Mouse (Mus musculus) adrenal gland, postnatal 14 days (tissue): ENCODE data around the gene Wdr17. TPM values are rescaled to one million over a fixed set of nuclear protein-coding genes. Genes with fewer than 3 reads are reported as not detected.

Experiments used
- DNase-seq: peaks from one replicate; pipeline ENCODE4 v3.0.0; 2021; ENCODE audit warnings: mixed read lengths
- total RNA-seq: library from RNA; stranded (reverse); gene quantifications from 2 replicates; pipeline ENCODE4 v1.2.3, GENCODE M21; 2021

Gene Wdr17
- total RNA-seq, 1 experiment from 2014 or later = not detected

DNA sequence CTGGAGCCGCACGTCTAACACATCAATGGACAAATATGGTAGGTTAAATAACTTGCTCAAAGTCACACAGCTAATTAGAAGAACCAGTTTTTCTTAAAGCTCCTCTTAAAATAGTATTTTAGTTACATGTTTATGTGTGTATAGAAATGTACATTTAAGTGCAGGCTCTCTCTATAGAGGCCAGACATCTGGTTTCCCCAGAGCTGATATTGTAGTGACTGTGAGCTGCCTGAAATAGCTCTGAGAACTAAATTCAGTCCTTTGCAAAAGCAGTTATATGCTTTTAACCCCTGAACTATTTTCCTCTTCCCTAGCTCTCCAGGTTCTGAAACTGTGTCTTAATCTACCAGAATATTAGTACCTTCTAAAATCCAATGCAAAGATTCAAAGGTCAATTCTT is 289.6 kb downstream of the Wdr17 start:
- DNase-seq = no peak

DNA sequence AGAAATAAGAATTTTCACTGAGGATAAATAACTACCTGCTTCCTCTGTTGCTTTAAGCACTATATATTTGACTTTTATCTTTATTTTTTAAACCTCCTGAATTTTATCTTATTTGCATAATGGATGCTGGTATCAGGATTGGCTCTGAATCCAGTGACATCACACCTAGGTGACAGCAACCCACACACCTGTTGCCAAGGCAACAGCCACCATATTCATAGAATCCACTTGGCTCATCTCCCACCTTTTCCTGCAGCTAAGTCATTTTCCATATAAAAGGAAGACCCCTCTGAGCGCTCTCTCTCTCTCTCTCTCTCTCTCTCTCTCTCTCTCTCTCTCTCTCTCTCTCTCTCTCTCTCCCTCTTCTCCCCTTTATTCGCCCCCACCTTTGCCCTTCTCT is 290.0 kb downstream of the Wdr17 start:
- no peak for DNase-seq

DNA sequence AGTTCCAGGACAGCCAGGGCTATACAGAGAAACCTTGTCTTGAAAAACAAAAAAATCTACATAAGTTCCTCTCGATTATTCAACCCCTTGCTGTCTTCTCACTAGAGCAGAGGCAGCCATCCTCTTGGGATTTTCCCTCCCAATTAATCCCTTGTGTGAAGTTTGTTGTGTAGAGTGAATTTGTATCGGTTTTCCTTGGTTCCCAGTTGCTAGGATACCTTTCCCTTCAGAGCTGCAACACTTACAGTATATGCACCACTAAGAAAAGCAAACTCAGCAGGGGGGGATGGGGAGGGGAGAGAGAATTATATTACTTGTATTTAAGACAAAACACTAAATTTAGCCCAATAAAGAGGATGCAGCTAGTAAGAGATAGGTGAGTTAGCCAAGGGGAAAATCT is 290.9 kb downstream of the Wdr17 start:
- DNase-seq = no peak

DNA sequence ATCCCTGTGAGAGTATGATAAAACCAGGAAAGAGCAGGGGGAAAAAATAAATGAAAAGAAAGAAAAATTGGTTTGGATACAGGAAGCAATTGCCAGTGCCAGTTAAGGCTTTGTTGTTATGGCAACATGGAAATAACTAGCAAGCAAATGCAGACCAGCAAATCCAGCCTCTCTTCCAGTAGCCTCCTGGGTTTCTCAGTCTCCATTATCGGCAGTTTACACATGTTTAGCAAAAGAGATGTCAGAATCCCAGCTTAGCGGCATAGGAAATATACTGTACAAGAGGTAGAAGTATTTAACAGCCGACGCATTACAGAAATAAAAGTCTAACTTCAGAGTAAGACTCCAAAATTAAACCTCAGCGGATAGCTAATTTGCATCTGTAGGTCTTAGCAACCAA is 292.4 kb downstream of the Wdr17 start:
- no peak for DNase-seq

DNA sequence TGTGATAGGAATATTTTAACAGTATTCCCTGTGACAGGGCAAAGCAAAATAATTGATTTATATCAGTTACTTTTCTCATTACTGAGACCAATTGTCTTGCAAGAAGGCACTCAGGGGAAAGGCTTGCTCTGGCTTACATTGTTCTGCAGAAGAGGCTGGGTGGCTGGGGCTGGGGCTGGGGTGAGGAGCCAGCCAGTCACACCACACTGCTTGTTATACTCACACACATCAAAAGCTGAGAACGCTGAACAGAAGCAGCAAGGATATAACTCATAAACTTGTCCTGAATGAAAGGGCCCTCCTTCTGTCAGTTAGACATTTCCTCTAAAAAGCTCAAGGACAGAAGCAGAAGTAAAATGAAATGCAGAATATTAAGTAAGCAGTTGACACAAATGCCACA is 304.1 kb downstream of the Wdr17 start:
- no peak for DNase-seq

DNA sequence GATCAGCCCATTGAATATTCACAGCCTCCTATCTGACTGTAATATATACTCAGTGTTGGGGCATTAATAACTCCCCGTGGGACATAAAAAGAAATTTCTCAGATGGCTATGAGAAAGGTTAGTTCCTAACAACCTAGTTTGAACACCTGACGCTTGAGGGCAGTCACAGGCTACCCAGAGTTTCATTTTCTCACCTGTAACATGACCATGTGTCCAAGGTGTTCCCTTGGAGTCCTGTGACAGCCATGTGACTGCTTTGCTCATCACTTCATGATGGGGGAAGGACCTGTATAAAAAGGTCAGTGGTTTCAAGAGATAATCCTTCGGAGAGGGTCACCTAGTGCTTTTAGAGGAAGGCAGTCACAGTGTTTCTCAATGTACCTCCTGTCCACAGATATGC is 305.5 kb downstream of the Wdr17 start:
- DNase-seq = no peak

Other genes starting within 250 kb of the Wdr17 start
- gene Gpm6a, start 67.7 kb upstream of the Wdr17 start, total RNA-seq = 4.6 and 5.0 TPM in 2 replicates